Mouse (Mus musculus) forebrain, embryonic 12.5 days (tissue): ENCODE data around the gene Kcng4. TPM values are rescaled to one million over a fixed set of nuclear protein-coding genes. Genes with fewer than 3 reads are reported as not detected.

Experiments used
- ATAC-seq: fragments of 200-750 bp; cut with Nextera tagmentation; 2 replicates; pipeline ENCODE4 v1.8.0; 2017; ENCODE audit warnings: moderate TSS enrichment; ENCODE audit not compliant: low FRiP score
- H3K27ac ChIP-seq: fragments of 300-500 bp; sonication (generic); 2 replicates; pipeline ENCODE4 v1.5.1; 2016; ENCODE audit warnings: mild to moderate bottlenecking
- H3K27me3 ChIP-seq: fragments of 300-500 bp; sonication (generic); 2 replicates; pipeline ENCODE4 v1.6.1; 2016; ENCODE audit warnings: mild to moderate bottlenecking
- H3K36me3 ChIP-seq: fragments of 300-500 bp; sonication (generic); replicated peaks from 2 replicates; pipeline ENCODE4 v1.6.1; 2016; ENCODE audit warnings: mild to moderate bottlenecking
- H3K4me1 ChIP-seq: fragments of 300-500 bp; sonication (generic); 2 replicates; pipeline ENCODE4 v1.6.1; 2016
- H3K4me2 ChIP-seq: fragments of 300-500 bp; sonication (generic); 2 replicates; pipeline ENCODE4 v1.6.1; 2016; ENCODE audit warnings: mild to moderate bottlenecking, moderate library complexity
- H3K4me3 ChIP-seq: fragments of 300-500 bp; sonication (generic); replicated peaks from 2 replicates; pipeline ENCODE4 v1.5.1; 2016; ENCODE audit warnings: mild to moderate bottlenecking
- H3K9ac ChIP-seq: fragments of 300-500 bp; sonication (generic); 2 replicates; pipeline ENCODE4 v1.6.1; 2016; ENCODE audit warnings: mild to moderate bottlenecking
- H3K9me3 ChIP-seq: fragments of 300-500 bp; sonication (generic); 2 replicates; pipeline ENCODE4 v1.6.1; 2016
- WGBS: fragments of 180-500 bp; shearing (Covaris S2); methylation state at CpG from one replicate; pipeline ENCODE4 v1.1.7; 2016; 5-methylcytosine and 5-hydroxymethylcytosine counted together
- polyA plus RNA-seq: library from polyadenylated mRNA; unstranded; fragments of >200 nt; fragmentation: Nextera tagmentation; extraction: Ambion mirVana; gene quantifications from 2 replicates; pipeline ENCODE4 v1.2.1, GENCODE M21; 2016

The Kcng4 gene
- polyA plus RNA-seq: 0.06 and 0.08 TPM in 2 replicates

DNA sequence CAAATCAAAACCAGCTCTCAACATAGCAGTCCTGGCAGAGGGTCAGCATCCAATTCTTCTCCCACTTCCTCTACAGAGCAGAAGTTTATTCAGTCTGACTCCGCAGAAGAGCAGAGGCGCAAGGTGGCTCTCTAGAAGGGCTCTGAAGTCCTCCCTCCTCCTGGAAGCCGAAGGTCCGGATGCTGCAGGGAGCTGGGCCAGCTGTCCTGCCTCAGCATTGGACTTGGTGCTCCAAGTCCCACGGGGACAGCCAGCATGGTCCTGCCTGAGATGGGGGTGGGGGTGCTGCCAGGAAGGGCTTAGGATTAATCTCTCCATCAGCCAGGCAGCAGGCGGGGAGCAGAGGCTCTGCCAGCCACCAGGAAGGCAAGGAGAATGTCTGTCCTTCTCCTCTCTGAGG, at the start of gene Kcng4:
TSS of gene Kcng4 (minus strand) at position 303 of the 400 bp plus-strand sequence.
- Histone ChIP-seq H3K9ac (no peak within 1 kb of the TSS), H3K4me3 (no peak within 1 kb of the TSS), H3K27ac (no peak within 1 kb of the TSS), H3K9me3 (no peaks in the 10 kb centered on the region), H3K4me1 (peaks cover 30% of the 10 kb centered on the region; the same call in 1 of the 2 replicates), H3K4me2 (no peak within 1 kb of the TSS), H3K36me3 (no peaks in the 10 kb centered on the region), H3K27me3 (peaks cover 37% of the 10 kb centered on the region)
- WGBS: 49% methylated on average over 6 of the region's 6 CpGs
- no peak for ATAC-seq

DNA sequence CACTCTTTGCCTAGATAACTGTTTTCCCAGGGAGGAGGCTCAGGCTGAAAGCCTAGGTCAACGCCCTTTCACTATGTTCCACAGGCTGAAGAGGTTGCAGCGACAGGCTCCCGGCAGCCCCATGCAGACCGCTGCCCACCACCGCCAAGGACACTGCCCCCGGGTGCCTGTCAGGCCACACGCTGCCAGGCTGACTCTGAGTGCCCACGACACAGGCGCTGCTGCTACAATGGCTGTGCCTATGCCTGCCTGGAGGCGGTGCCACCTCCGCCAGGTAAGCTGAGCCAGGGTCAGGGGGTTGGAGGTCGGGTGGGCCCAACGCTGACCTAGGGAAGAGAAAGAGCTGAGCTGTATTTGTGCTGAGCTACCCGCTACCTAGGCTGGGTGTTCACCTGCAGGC, 43.7 kb upstream of the Kcng4 start:
- no peak overlapping the region for H3K27ac ChIP-seq
- no peak overlapping the region for H3K4me2 ChIP-seq
- H3K9ac ChIP-seq: no peak overlapping the region
- H3K9me3 ChIP-seq: no peaks in the 10 kb centered on the region
- H3K4me3 ChIP-seq: no peak overlapping the region
- 67% methylated on average over 14 of the region's 14 CpGs for WGBS
- H3K4me1 ChIP-seq: peaks cover 18% of the 10 kb centered on the region
- H3K36me3 ChIP-seq: no peaks in the 10 kb centered on the region
- H3K27me3 ChIP-seq: peaks cover 9% of the 10 kb centered on the region; the same call in 1 of the 2 replicates
- no peak for ATAC-seq

DNA sequence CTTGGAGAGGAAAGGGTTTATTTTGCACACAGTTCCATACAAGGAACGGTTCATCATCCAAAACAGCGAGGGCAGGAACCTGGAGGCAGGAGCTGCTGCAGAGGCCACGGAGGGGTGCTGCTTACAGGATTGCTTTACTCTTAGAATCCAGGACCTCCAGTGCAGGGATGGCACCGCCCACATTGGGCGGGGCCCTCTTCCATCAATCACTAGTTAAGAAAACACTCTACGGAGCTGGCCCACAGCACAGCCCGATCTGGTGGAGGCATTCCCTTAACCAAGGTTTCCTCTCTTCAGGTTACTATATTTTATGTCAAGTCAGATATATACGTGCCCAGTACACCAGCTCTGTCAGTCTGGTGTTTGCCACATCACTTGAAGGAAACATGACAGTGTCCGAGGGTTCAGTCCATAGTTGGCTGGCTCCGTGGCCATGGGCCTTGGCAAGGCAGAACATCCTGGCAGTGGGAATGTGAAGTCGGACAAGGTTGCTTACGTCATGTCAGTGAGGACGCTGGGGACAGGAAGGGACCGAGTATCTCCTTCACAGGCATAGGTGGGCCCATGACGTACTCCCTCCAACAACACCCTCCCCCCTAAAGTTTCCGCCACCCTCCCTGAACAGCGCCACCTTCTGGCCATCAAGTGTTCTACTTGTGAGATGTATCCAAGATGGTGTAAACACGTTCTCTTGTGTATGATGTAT, 42.8 kb upstream of the Kcng4 start:
- Histone ChIP-seq H3K4me2 (peak overlapping the region; percentile 49), H3K4me3 (peak overlapping the region; percentile 24), H3K4me1 (peaks cover 18% of the 10 kb centered on the region), H3K27ac (no peak overlapping the region), H3K9ac (no peak overlapping the region), H3K27me3 (peaks cover 9% of the 10 kb centered on the region; the same call in 1 of the 2 replicates), H3K9me3 (no peaks in the 10 kb centered on the region), H3K36me3 (no peaks in the 10 kb centered on the region)
- whole genome bisulfite sequencing: 5% methylated on average over 18 of the region's 18 CpGs
- peak; percentile 76 for ATAC-seq

DNA sequence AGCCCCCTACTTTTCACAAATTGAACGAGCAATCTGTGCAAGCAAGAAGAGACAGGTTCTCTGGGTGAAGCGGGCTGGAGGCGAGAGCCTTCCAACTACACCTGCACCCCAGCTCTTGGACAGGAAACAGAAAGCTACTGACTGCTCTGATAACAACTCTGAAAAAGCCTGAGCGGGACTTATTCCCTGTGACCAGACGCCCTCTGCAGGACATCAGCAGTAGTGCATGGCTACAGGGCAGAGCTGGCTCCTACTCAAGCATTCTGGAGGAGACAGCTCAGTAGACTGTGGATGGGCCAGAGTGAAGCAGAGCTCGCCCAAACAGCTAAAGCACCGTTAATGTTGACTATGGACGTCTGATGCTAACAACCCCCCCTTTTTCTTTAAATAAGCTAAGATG, 40.9 kb upstream of the Kcng4 start:
- Histone ChIP-seq H3K4me2 (no peak overlapping the region), H3K27me3 (peaks cover 12% of the 10 kb centered on the region; the same call in 1 of the 2 replicates), H3K36me3 (no peaks in the 10 kb centered on the region), H3K27ac (no peak overlapping the region), H3K4me3 (no peak overlapping the region), H3K9me3 (no peaks in the 10 kb centered on the region), H3K4me1 (peaks cover 18% of the 10 kb centered on the region), H3K9ac (no peak overlapping the region)
- ATAC-seq: no peak
- WGBS: 23% methylated on average over 8 of the region's 8 CpGs

DNA sequence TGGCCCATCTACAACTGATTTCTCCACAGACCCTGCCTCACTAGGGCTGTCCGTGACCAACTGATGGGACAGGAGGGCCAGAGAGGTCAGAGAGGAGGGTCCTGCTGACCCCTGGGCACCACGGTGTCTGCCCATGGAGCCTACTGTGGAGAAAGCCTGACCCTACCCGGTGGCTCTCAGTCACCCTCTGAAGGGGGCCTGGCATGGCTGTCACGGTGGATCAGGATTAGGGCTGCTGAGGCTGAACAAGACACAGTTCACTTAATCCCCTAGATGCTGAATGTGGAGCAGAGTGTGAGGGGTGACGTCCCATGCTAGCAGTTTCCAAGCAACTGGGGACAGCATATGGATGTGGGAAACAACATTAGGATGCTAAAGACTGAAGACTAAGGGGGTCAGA, 40.0 kb upstream of the Kcng4 start:
- ATAC-seq: no peak
- 55% methylated on average over 5 of the region's 5 CpGs for WGBS
- peaks cover 18% of the 10 kb centered on the region for H3K4me1 ChIP-seq
- H3K4me3 ChIP-seq: no peak overlapping the region
- no peaks in the 10 kb centered on the region for H3K36me3 ChIP-seq
- H3K27ac ChIP-seq: no peak overlapping the region
- H3K4me2 ChIP-seq: no peak overlapping the region
- H3K9me3 ChIP-seq: no peaks in the 10 kb centered on the region
- H3K27me3 ChIP-seq: peaks cover 5% of the 10 kb centered on the region; the same call in 1 of the 2 replicates
- H3K9ac ChIP-seq: no peak overlapping the region

DNA sequence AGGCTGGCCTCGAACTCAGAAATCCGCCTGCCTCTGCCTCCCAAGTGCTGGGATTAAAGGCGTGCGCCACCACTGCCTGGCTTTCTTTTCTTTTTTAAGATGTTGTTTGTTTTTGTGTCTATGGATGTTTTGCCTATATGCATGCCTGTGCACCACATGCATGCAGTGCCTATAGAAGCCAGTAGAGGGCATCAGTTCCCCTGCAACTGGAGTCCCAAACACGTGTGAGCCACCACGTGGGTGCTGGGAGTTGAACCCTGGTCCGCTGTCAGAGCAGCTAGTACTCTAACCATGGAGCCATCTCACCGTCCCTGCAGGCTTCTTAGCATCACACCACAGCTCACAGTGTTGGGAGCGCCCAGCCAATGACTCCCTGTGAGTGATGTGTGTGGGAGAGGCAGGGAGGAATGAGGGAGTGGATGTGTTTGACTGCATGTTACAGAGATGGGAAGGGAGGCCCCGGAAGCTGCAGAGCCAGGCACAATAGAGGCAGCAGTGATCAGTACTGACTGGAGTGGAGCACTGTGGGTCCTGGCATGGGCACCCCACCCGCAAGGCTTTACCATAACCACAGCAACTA, 38.6 kb upstream of the Kcng4 start:
- Histone ChIP-seq H3K4me2 (no peak overlapping the region), H3K36me3 (no peaks in the 10 kb centered on the region), H3K4me1 (peaks cover 16% of the 10 kb centered on the region), H3K27me3 (0 out of 2 replicates have a peak, but pooled peaks cover 3% of the 10 kb centered on the region), H3K27ac (no peak overlapping the region), H3K9me3 (no peaks in the 10 kb centered on the region), H3K4me3 (no peak overlapping the region), H3K9ac (no peak overlapping the region)
- 78% methylated on average over 10 of the region's 11 CpGs for WGBS
- ATAC-seq: no peak

DNA sequence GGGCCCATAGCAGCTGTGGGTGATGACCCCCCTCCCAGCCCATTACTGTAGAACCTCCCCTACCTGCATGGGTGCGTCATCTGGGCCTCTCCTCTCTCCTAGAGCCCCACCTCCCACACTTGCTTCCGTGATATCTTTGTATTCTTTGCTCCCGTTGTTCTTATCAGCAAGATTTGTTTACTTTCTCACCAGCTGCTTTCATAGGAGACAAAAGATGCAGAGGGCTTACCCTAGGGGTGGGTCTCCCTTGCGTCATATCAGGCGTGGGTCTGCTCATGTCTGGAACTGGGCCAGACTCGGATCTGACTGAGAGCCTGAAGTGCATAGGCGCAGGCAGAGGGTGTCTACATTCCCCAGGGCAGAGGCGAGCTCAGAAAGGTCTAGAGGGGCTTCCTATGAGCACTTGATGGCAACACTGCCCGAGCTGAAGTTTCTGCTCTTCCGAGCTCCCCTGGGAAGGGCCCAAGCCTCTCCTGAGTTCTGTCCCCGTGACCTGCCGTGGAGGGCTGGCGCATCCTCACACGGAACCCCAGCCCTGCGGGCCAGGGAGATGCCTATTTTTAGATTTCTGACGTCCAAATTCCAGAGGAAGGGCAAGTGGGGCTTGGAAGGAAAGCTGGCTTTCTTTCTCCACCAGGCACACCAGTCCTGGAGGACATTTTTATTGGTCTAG, 35.1 kb upstream of the Kcng4 start:
- 69% methylated on average over 16 of the region's 16 CpGs for WGBS
- no peak for ATAC-seq
- Histone ChIP-seq H3K9me3 (no peaks in the 10 kb centered on the region), H3K27ac (no peak overlapping the region), H3K9ac (no peak overlapping the region), H3K4me2 (no peak overlapping the region), H3K4me1 (peaks cover 22% of the 10 kb centered on the region), H3K4me3 (no peak overlapping the region), H3K36me3 (no peaks in the 10 kb centered on the region), H3K27me3 (peaks cover 13% of the 10 kb centered on the region; the same call in 1 of the 2 replicates)

DNA sequence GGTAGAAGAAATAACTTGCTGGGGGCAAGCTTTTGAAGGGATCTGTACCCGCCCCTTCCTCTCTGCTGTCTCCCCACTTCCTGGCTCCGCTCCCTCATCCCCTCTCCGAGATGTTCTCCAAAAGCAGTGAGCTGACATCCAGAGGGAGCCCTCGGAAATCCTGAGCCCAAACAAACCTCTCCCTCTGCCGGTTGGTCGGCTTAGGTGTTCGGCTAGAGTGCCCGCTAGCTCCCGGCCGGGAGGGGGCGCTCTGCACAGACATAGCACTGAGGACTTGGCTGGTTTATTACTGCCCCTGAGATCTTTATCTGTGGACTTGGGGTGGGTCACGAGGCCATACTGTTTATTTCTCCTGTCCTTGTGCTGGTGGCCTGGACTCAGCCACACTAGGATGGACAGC, 33.8 kb upstream of the Kcng4 start:
- H3K27ac ChIP-seq: no peak overlapping the region
- no peak overlapping the region for H3K4me3 ChIP-seq
- peaks cover 13% of the 10 kb centered on the region; the same call in 1 of the 2 replicates for H3K27me3 ChIP-seq
- ATAC-seq: no peak
- no peaks in the 10 kb centered on the region for H3K9me3 ChIP-seq
- H3K4me2 ChIP-seq: no peak overlapping the region
- H3K36me3 ChIP-seq: no peaks in the 10 kb centered on the region
- peaks cover 14% of the 10 kb centered on the region for H3K4me1 ChIP-seq
- no peak overlapping the region for H3K9ac ChIP-seq
- whole genome bisulfite sequencing: 57% methylated on average over 12 of the region's 12 CpGs

DNA sequence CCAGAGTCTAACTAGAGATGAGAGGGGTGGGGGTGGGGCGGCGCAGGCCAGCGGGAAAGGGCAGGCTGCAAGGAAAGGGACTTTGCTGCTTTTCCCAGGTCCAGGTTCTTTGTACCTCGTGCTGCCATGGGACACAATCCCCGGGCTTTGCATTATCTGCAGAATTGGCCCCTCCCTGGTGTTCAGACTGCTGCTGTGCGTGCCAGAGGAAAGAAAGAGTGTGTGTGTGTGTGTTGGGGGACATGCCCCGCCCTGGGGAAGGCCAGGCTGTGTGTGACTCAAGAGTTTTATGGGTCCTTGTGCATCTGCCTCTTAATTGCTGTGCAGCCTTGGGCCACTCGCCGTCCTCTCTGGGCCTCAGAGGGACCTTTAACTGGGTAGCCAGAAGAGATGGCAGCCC, 33.0 kb upstream of the Kcng4 start:
- no peak overlapping the region for H3K4me2 ChIP-seq
- peaks cover 14% of the 10 kb centered on the region for H3K4me1 ChIP-seq

DNA sequence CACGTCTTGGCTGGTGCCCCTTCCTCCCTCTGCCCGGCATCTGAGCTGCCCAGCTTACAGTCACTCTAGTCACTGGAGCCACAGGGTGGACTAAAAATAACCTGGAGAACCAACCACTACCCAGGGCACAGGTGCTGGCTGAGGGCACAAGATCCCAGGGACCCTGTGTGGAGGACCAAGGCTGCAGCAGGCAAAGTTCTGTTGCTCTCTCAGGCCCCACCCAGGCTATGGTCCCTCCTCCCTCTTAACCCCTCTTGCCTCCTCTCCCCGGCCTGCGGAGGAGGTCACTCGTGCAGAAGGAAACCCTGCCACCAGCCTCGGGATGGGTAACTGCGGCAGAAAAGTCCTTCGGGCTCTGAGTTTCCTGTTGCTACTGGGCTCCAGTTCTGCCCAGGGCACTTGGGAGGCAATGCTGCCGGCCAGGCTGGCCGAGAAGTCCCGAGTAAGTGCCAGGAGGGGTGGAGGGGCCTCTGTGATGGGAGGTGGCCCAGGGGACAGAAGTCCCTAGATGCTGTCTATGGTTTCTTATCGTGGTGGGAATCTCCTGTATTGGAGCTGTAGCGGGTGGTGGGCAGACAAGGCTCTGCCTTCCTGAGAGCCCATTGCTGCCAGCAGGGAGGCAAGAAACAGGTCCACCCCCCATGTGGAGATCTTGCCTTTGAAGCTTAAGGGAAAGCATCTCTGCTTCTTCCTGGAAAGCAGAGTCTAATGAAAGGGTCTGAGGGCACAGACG, 30.9 kb upstream of the Kcng4 start, which contains the start of gene Wfdc1:
TSS of gene Wfdc1 (plus strand) at position 147 of the 733 bp plus-strand sequence.
- 20% methylated on average over 14 of the region's 14 CpGs for WGBS
- Histone ChIP-seq H3K4me2 (no peak within 1 kb of the TSS), H3K27ac (no peak within 1 kb of the TSS)

More for the DNA sequence above, 33.0 kb upstream of the Kcng4 start:
- no peak overlapping the region for H3K4me3 ChIP-seq
- H3K36me3 ChIP-seq: no peaks in the 10 kb centered on the region
- no peaks in the 10 kb centered on the region for H3K9me3 ChIP-seq
- H3K27ac ChIP-seq: no peak overlapping the region
- H3K9ac ChIP-seq: no peak overlapping the region
- 54% methylated on average over 9 of the region's 9 CpGs for WGBS
- peaks cover 13% of the 10 kb centered on the region; the same call in 1 of the 2 replicates for H3K27me3 ChIP-seq
- no peak for ATAC-seq

DNA sequence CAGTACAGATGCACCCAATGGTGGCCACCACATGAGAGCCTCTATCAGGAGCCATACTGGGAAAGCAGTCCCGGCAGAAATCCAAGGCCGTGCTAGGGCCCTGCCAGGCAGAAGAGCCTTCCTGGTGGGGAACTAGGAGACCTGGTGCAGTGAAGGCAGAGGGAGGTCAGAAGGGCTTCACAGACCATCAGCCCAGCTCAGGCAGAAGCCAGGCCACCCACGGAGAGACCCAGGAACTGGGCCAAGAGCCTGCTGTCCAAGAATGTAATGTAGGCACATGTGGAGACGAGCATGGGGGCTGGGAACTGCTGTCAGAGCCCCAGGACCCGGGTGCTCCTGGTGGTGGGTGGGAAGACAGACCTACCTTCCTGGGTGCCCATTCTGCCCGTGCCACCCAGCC, 29.8 kb upstream of the Kcng4 start:
- H3K4me2 ChIP-seq: no peak overlapping the region
- no peak for ATAC-seq
- peaks cover 10% of the 10 kb centered on the region; the same call in 1 of the 2 replicates for H3K27me3 ChIP-seq
- no peaks in the 10 kb centered on the region for H3K9me3 ChIP-seq
- no peaks in the 10 kb centered on the region for H3K36me3 ChIP-seq
- H3K4me1 ChIP-seq: peaks cover 23% of the 10 kb centered on the region
- no peak overlapping the region for H3K4me3 ChIP-seq
- 87% methylated on average over 6 of the region's 6 CpGs for WGBS
- no peak overlapping the region for H3K27ac ChIP-seq
- H3K9ac ChIP-seq: no peak overlapping the region

More for the DNA sequence above, 30.9 kb upstream of the Kcng4 start, which contains the start of gene Wfdc1:
- Histone ChIP-seq H3K9ac (no peak within 1 kb of the TSS), H3K27me3 (peaks cover 10% of the 10 kb centered on the region; the same call in 1 of the 2 replicates), H3K4me1 (peaks cover 14% of the 10 kb centered on the region), H3K9me3 (no peaks in the 10 kb centered on the region), H3K4me3 (no peak within 1 kb of the TSS), H3K36me3 (no peaks in the 10 kb centered on the region)
- no peak for ATAC-seq

DNA sequence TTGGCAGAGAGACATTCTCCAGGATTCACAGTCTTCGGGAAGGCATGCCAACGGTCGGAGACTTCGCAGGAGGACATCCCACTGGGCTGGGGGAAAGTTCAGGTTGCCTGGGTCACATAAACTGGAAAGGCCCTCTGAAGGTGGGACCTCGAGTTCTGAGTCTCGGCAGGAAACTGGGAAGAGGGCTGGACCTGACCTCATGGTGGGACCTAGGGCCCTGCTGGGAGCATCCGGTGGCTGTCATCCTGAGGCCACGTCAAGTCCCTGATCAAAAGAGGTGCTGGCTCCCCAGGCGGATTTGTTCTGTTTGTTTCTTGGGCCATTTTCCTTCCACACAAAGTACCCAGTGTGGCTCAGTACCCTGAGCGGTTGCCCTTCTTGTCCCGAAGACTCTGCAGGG, 28.0 kb upstream of the Kcng4 start:
- H3K27ac ChIP-seq: no peak overlapping the region
- no peaks in the 10 kb centered on the region for H3K36me3 ChIP-seq
- 73% methylated on average over 11 of the region's 11 CpGs for WGBS
- no peaks in the 10 kb centered on the region for H3K9me3 ChIP-seq
- ATAC-seq: no peak
- no peak overlapping the region for H3K9ac ChIP-seq
- H3K4me1 ChIP-seq: peaks cover 21% of the 10 kb centered on the region
- no peak overlapping the region for H3K4me3 ChIP-seq
- H3K27me3 ChIP-seq: peaks cover 10% of the 10 kb centered on the region; the same call in 1 of the 2 replicates
- H3K4me2 ChIP-seq: no peak overlapping the region
